ENCODE assay signal across 31 mouse cellular contexts in genomic region chr11:88610112-88610511, GRCm38 (mm10).
"Had no signal": no experiment of that assay in that cellular context is flagged by ENCODE, and none has a peak within 500 bp of the region (broad histone marks: within the 10 kb centered on the region; RNA-seq: fewer than 3 reads in every experiment).

No protein-coding gene starts in this region.

- H3K36me3 ChIP-seq: limb, embryonic 15.5 days; liver, embryonic 12.5 days; liver, embryonic 13.5 days; liver, embryonic 15.5 days; lung, embryonic 15.5 days; midbrain, embryonic 15.5 days had no signal

- H3K4me2 ChIP-seq: limb, embryonic 12.5 days; limb, embryonic 13.5 days; limb, embryonic 15.5 days; liver, embryonic 11.5 days; liver, embryonic 12.5 days; liver, embryonic 13.5 days; liver, embryonic 15.5 days; lung, embryonic 14.5 days; lung, embryonic 15.5 days; midbrain, embryonic 11.5 days; midbrain, embryonic 12.5 days; midbrain, embryonic 13.5 days; midbrain, embryonic 15.5 days; neural tube, embryonic 12.5 days had no signal

- H3K27me3 ChIP-seq: limb, embryonic 13.5 days; limb, embryonic 15.5 days; liver, embryonic 12.5 days; liver, embryonic 13.5 days; liver, embryonic 15.5 days; lung, embryonic 15.5 days; megakaryocyte, embryonic 14.5 days; midbrain, embryonic 12.5 days; midbrain, embryonic 13.5 days; midbrain, embryonic 15.5 days; neural tube, embryonic 12.5 days had no signal

- H3K9me3 ChIP-seq: limb, embryonic 10.5 days; limb, embryonic 12.5 days; limb, embryonic 13.5 days; limb, embryonic 15.5 days; liver, embryonic 12.5 days; liver, embryonic 13.5 days; liver, embryonic 15.5 days; lung, embryonic 15.5 days; megakaryocyte, embryonic 14.5 days; midbrain, embryonic 10.5 days; midbrain, embryonic 12.5 days; midbrain, embryonic 13.5 days; midbrain, embryonic 15.5 days; neural tube, embryonic 12.5 days had no signal

- H3K27ac ChIP-seq: limb, embryonic 10.5 days; limb, embryonic 12.5 days; limb, embryonic 13.5 days; limb, embryonic 15.5 days; liver, embryonic 12.5 days; liver, embryonic 13.5 days; liver, embryonic 14.5 days; liver, embryonic 15.5 days; lung, embryonic 15.5 days; macrophage; midbrain, embryonic 10.5 days; midbrain, embryonic 12.5 days; midbrain, embryonic 13.5 days; midbrain, embryonic 15.5 days; neural tube, embryonic 12.5 days had no signal

- H3K9ac ChIP-seq: limb, embryonic 12.5 days; limb, embryonic 13.5 days; limb, embryonic 15.5 days; liver, embryonic 12.5 days; liver, embryonic 13.5 days; liver, embryonic 14.5 days; liver, embryonic 15.5 days; liver, postnatal 0 days; lung, embryonic 14.5 days; lung, embryonic 15.5 days; midbrain, embryonic 12.5 days; midbrain, embryonic 13.5 days; midbrain, embryonic 15.5 days; neural tube, embryonic 12.5 days had no signal

- DNase-seq: left cerebral cortex, postnatal 4 days; liver; liver, embryonic 13.5 days; liver, postnatal 0 days; lung, adult 18-20 months; lung, adult 2 months; lung, embryonic 14.5 days; lung, postnatal 10 days; lung, postnatal 14 days; lung, postnatal 36 days; lung, postnatal 4 days had no signal

- ATAC-seq: liver, embryonic 12.5 days; lung, postnatal 0 days; midbrain, embryonic 13.5 days; midbrain, embryonic 15.5 days; midbrain, embryonic 16.5 days had no signal

- H3K4me3 ChIP-seq: limb, embryonic 10.5 days; limb, embryonic 12.5 days; limb, embryonic 13.5 days; limb, embryonic 15.5 days; liver, embryonic 12.5 days; liver, embryonic 13.5 days; liver, embryonic 15.5 days; lung, embryonic 15.5 days; megakaryocyte, embryonic 14.5 days; midbrain, embryonic 10.5 days; midbrain, embryonic 12.5 days; midbrain, embryonic 13.5 days; midbrain, embryonic 15.5 days; myocyte; neural tube, embryonic 12.5 days had no signal
